Mouse (Mus musculus): ENCODE results near the gene Lcn2. TPM values are rescaled to one million over a fixed set of nuclear protein-coding genes. Genes with fewer than 3 reads are reported as not detected.

The Lcn2 gene
- total and polyA plus RNA-seq, 2 experiments from 2014 or later, result 0.31 to 0.80 TPM

DNA sequence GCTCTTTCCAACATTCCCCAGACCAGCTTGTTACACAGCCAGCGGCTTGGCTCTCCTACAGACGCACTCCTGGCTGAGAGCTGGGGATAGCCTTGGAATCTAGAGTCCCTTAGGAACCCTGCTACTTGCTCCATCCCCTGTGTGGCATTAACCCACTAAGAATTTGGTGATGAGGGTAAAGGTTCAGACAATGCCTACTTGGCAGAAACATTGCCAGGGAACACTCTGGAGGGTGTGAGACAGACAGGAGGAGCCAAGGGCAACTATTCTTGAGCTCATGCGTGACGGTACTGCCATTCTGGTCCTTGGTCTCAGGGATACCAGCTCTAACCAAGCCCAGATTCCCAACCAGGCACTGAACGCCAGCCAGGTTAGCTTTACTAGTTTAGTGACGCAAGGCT lies 33.8 kb upstream of the Lcn2 start:
- no peaks in the 10 kb centered on the region for H3K27me3 ChIP-seq (ENCODE audit: insufficient read depth, low read length)
- H3K4me3 ChIP-seq (ENCODE audit: low read length), result no peak overlapping the region
- TF ChIP-seq CTCF (IDR thresholded peaks at IDR 0.05; ENCODE audit: low read depth), result no peak
- DNase-seq (ENCODE audit: low spot score), result no peak
- 90% methylated on average over 6 of the region's 6 CpGs for WGBS
- H3K9ac ChIP-seq (replicated peaks; ENCODE audit: low read length), result no peak overlapping the region
- ATAC-seq, result no peak
- no peaks in the 10 kb centered on the region for H3K9me3 ChIP-seq (ENCODE audit: low read length)
- no peak overlapping the region for H3K4me2 ChIP-seq (ENCODE audit: low read depth, low read length)
- H3K36me3 ChIP-seq (ENCODE audit: insufficient read depth, low read length), result peaks cover 46% of the 10 kb centered on the region
- H3K27ac ChIP-seq, result no peak overlapping the region
- H3K4me1 ChIP-seq (ENCODE audit: insufficient read depth, low read length), result peaks cover 17% of the 10 kb centered on the region; the same call in 1 of the 2 replicates

DNA sequence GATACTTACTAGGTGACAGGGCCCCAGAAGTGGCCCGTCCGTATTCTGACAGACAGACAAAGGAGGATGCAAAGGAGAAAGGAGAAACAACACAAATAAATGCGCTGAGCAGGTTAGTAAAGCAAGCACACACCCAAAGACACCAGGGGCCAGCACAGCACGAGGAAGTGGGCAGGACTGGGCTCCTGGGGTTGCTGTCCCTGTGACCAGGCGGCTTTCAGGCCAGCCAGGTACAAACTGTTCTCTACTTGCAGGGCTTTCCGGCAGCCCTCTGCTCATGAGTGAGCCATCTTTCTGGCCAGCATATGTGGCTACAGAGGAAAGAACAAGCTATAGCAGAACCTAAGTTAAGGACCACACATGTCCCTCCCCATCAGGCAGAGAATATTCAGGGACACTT lies 32.6 kb upstream of the Lcn2 start:
- no peak for TF ChIP-seq CTCF (IDR thresholded peaks at IDR 0.05; ENCODE audit: low read depth)
- 84% methylated on average over 6 of the region's 6 CpGs for WGBS
- DNase-seq (ENCODE audit: low spot score) (no peak), ATAC-seq (no peak)
- H3K27me3 ChIP-seq (ENCODE audit: insufficient read depth, low read length), result no peaks in the 10 kb centered on the region
- H3K4me2 ChIP-seq (ENCODE audit: low read depth, low read length), result no peak overlapping the region
- H3K9me3 ChIP-seq (ENCODE audit: low read length), result no peaks in the 10 kb centered on the region
- H3K4me1 ChIP-seq (ENCODE audit: insufficient read depth, low read length), result peaks cover 17% of the 10 kb centered on the region; the same call in 1 of the 2 replicates
- no peak overlapping the region for H3K9ac ChIP-seq (replicated peaks; ENCODE audit: low read length)
- no peak overlapping the region for H3K27ac ChIP-seq
- no peak overlapping the region for H3K4me3 ChIP-seq (ENCODE audit: low read length)
- peaks cover 57% of the 10 kb centered on the region for H3K36me3 ChIP-seq (ENCODE audit: insufficient read depth, low read length)

DNA sequence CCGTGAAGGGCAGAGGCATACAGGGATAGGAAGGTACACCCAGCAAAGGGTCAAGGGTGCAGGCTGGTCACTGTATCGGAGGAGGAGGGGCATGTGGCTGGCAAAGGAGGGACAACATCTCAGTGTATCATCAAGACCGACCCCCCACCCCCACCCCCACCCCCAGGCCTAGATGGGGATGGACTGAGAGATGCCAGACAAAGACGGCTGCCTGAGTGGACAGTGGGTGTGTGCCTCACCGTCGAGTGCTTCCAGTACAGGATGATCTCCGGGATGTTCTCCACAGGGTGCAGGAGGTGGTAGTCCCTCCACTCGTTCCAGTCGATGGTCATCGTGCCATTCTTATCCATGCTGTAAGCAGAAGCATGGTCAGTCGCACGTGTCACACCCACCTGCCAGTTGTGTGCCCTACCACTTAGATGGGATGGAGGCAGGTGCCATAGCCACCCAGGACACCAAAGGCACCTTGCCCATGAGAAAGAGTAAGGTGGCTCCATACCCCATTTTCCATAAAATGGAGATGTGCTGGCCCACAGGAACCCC lies 32.1 kb upstream of the Lcn2 start:
- Histone ChIP-seq H3K9me3 (ENCODE audit: low read length) (no peaks in the 10 kb centered on the region), H3K4me3 (ENCODE audit: low read length) (no peak overlapping the region), H3K9ac (replicated peaks; ENCODE audit: low read length) (no peak overlapping the region), H3K4me1 (ENCODE audit: insufficient read depth, low read length) (peaks cover 17% of the 10 kb centered on the region; the same call in 1 of the 2 replicates), H3K36me3 (ENCODE audit: insufficient read depth, low read length) (peaks cover 62% of the 10 kb centered on the region), H3K27ac (no peak overlapping the region), H3K27me3 (ENCODE audit: insufficient read depth, low read length) (no peaks in the 10 kb centered on the region), H3K4me2 (ENCODE audit: low read depth, low read length) (no peak overlapping the region)
- 88% methylated on average over 12 of the region's 12 CpGs for WGBS
- DNase-seq (ENCODE audit: low spot score), result no peak
- no peak for TF ChIP-seq CTCF (IDR thresholded peaks at IDR 0.05; ENCODE audit: low read depth)
- ATAC-seq, result no peak

DNA sequence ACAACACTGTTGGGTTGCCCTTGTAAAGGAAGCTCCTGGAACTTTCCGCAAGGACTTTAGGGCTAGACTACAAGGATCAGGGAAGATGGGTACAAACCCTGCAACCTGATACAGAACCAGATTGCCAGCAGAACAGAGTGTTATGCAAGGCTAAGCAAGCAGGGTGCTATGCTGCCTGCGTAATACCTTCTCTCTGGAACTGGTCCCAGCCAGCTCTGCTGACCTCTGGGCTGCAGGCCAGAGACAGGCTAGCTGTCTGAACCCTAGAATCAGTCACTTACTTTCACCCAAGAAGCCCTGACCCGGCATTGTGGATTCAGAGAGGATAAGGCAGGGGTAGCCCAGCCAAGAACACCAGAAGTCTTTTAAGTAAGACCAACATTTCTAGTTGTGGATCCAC lies 31.3 kb upstream of the Lcn2 start:
- ATAC-seq, result no peak
- 77% methylated on average over 3 of the region's 3 CpGs for WGBS

DNA sequence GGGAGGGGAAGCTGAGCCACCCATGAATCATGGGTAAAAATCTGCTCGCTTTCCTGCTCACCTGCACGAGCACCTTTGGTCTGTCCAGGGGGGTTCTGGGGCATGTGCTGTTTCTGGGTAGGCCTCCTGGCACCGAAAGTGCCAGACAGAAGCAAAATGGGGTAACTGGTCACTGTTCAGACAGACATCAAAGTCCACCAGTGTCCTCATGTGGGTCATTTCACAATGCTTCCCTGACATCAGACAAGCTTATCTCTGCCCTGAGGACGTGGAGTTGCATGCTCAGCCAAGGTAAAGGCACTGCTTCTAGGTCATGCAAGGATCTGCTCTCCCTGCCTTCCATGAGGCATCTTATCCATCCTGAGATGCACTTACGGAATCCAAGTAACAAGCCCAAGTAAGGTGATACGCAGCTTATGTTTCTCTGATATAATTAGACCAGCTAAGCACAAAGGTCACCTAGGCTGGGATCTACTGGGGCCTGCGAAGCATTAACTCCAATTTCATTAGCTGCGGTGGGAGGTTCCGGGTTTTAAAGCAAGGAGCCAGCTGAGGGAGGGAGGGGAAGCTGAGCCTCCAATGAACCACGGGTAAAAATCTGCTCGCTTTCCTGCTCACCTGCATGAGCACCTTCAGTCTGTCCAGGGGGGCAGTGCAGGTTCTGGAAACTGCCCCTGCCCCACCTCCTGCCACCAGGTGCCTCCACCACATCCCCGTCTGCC lies 30.5 kb upstream of the Lcn2 start:
- Histone ChIP-seq H3K9me3 (ENCODE audit: low read length) (no peaks in the 10 kb centered on the region), H3K27ac (no peak overlapping the region), H3K27me3 (ENCODE audit: insufficient read depth, low read length) (no peaks in the 10 kb centered on the region), H3K4me2 (ENCODE audit: low read depth, low read length) (no peak overlapping the region), H3K36me3 (ENCODE audit: insufficient read depth, low read length) (peaks cover 75% of the 10 kb centered on the region), H3K4me1 (ENCODE audit: insufficient read depth, low read length) (peaks cover 6% of the 10 kb centered on the region; the same call in 1 of the 2 replicates), H3K9ac (replicated peaks; ENCODE audit: low read length) (no peak overlapping the region), H3K4me3 (ENCODE audit: low read length) (no peak overlapping the region)
- 90% methylated on average over 12 of the region's 12 CpGs for WGBS
- DNase-seq (ENCODE audit: low spot score), result no peak
- no peak for ATAC-seq
- no peak for TF ChIP-seq CTCF (IDR thresholded peaks at IDR 0.05; ENCODE audit: low read depth)

More for the DNA sequence above, 31.3 kb upstream of the Lcn2 start:
- Histone ChIP-seq H3K4me1 (ENCODE audit: insufficient read depth, low read length) (peaks cover 12% of the 10 kb centered on the region; the same call in 1 of the 2 replicates), H3K4me3 (ENCODE audit: low read length) (no peak overlapping the region), H3K9ac (replicated peaks; ENCODE audit: low read length) (no peak overlapping the region), H3K27me3 (ENCODE audit: insufficient read depth, low read length) (no peaks in the 10 kb centered on the region), H3K27ac (no peak overlapping the region), H3K36me3 (ENCODE audit: insufficient read depth, low read length) (peaks cover 70% of the 10 kb centered on the region), H3K9me3 (ENCODE audit: low read length) (no peaks in the 10 kb centered on the region), H3K4me2 (ENCODE audit: low read depth, low read length) (no peak overlapping the region)
- no peak for TF ChIP-seq CTCF (IDR thresholded peaks at IDR 0.05; ENCODE audit: low read depth)
- no peak for DNase-seq (ENCODE audit: low spot score)

DNA sequence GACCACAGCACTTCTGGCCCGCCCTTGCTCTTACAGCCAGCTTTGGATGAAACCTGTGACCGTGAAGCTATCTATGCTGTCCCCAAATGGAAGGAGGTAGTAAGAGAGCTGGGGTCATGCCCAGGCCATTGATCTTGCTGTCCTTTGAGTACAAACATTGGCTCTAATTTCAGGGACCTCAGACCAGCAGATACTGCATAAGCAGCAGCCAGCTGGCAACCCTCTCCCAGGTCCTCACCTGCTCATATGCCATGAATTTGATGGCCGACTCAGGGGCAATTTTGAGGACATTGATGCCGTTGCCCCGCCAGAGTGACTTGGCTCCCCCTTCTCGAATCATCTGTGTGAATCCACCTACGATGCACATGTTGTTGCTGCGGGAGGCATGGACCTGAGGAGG lies 29.4 kb upstream of the Lcn2 start:
- Histone ChIP-seq H3K4me3 (ENCODE audit: low read length) (no peak overlapping the region), H3K27me3 (ENCODE audit: insufficient read depth, low read length) (no peaks in the 10 kb centered on the region), H3K36me3 (ENCODE audit: insufficient read depth, low read length) (peaks cover 75% of the 10 kb centered on the region), H3K9me3 (ENCODE audit: low read length) (no peaks in the 10 kb centered on the region), H3K27ac (no peak overlapping the region), H3K4me2 (ENCODE audit: low read depth, low read length) (no peak overlapping the region), H3K9ac (replicated peaks; ENCODE audit: low read length) (no peak overlapping the region), H3K4me1 (ENCODE audit: insufficient read depth, low read length) (no peaks in the 10 kb centered on the region; the same call in 1 of the 2 replicates)
- TF ChIP-seq CTCF (IDR thresholded peaks at IDR 0.05; ENCODE audit: low read depth), result no peak
- ATAC-seq (no peak), DNase-seq (ENCODE audit: low spot score) (no peak)
- 90% methylated on average over 8 of the region's 8 CpGs for WGBS

DNA sequence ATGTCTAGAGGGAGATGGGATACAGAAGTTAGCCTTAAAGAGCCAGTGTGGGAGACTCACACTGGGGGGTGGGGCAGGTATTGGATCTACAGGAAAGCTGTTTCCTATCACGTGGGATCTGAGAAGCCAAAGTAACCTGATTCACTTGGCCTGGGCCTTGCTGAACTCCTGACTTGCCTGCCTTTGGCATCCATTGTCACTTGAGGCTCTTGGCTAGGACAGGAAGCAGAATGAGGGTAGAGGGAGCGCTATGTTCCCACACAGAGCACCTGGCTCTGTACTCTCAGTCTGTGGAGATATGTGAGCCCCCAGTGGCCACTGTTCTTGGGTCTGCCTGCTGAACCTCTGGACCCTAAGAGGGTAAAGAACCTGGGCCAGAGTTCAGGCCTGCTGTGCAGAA lies 28.5 kb upstream of the Lcn2 start:
- 90% methylated on average over 2 of the region's 2 CpGs for WGBS
- H3K4me3 ChIP-seq (ENCODE audit: low read length), result no peak overlapping the region
- H3K27me3 ChIP-seq (ENCODE audit: insufficient read depth, low read length), result no peaks in the 10 kb centered on the region
- no peak for DNase-seq (ENCODE audit: low spot score)
- no peaks in the 10 kb centered on the region for H3K4me1 ChIP-seq (ENCODE audit: insufficient read depth, low read length)
- no peak overlapping the region for H3K4me2 ChIP-seq (ENCODE audit: low read depth, low read length)
- H3K9ac ChIP-seq (replicated peaks; ENCODE audit: low read length), result no peak overlapping the region
- no peaks in the 10 kb centered on the region for H3K9me3 ChIP-seq (ENCODE audit: low read length)
- no peak overlapping the region for H3K27ac ChIP-seq
- peaks cover 75% of the 10 kb centered on the region for H3K36me3 ChIP-seq (ENCODE audit: insufficient read depth, low read length)
- ATAC-seq, result no peak
- no peak for TF ChIP-seq CTCF (IDR thresholded peaks at IDR 0.05; ENCODE audit: low read depth)

Data from hindbrain, postnatal 0 days (tissue).